Mouse (Mus musculus) thymus, adult 2 months (tissue): ENCODE data around the gene Cyp2j12. TPM values are rescaled to one million over a fixed set of nuclear protein-coding genes. Genes with fewer than 3 reads are reported as not detected.
"Not testable (repeated sequence)": the region's sequence is repeated elsewhere in the genome, so short reads cannot be mapped to it uniquely, and the experiment has no call there.

Experiments
- DNase-seq: peaks from one replicate; pipeline ENCODE4 v3.0.0; 2021
- H3K27ac ChIP-seq: fragments of 200-500 bp; 2 replicates; pipeline ENCODE4 v1.5.1; 2012; ENCODE audit warnings: low read length, control low read depth; ENCODE audit not compliant: control insufficient read depth, insufficient read depth
- H3K27me3 ChIP-seq: fragments of 200-500 bp; 2 replicates; pipeline ENCODE4 v1.6.1; 2012; ENCODE audit warnings: mild to moderate bottlenecking, low read length, moderate library complexity, mixed read lengths; ENCODE audit not compliant: control insufficient read depth, insufficient read depth
- H3K36me3 ChIP-seq: fragments of 200-500 bp; 2 replicates; pipeline ENCODE4 v1.6.1; 2012; ENCODE audit warnings: mild to moderate bottlenecking, low read length, moderate library complexity; ENCODE audit not compliant: control insufficient read depth, insufficient read depth
- H3K4me1 ChIP-seq: fragments of 200-500 bp; replicated peaks from 2 replicates; pipeline ENCODE4 v1.6.1; 2012; ENCODE audit warnings: low read length; ENCODE audit not compliant: control insufficient read depth, insufficient read depth
- H3K4me3 ChIP-seq: fragments of 200-500 bp; 2 replicates; pipeline ENCODE4 v1.5.1; 2012; ENCODE audit warnings: mild to moderate bottlenecking, low read length, control low read depth, moderate library complexity; ENCODE audit not compliant: control insufficient read depth, insufficient read depth
- CTCF ChIP-seq: fragments of 200-500 bp; IDR thresholded peaks from 2 replicates; pipeline ENCODE4 v1.5.1; 2012; ENCODE audit warnings: mild to moderate bottlenecking, control low read depth, low read length, moderate library complexity, borderline replicate concordance; ENCODE audit not compliant: control insufficient read depth, poor library complexity, insufficient read depth; ENCODE audit errors: extremely low read depth
- POLR2A ChIP-seq: fragments of 200-500 bp; IDR thresholded peaks from 2 replicates; pipeline ENCODE4 v1.6.1; 2012; ENCODE audit warnings: mild to moderate bottlenecking, low read length, control low read depth, moderate library complexity; ENCODE audit not compliant: control insufficient read depth, poor library complexity, insufficient read depth; ENCODE audit errors: extremely low read depth
- WGBS: fragments of 180-500 bp; shearing (Covaris S2); methylation state at CpG from one replicate; pipeline ENCODE4 v1.1.7; 2018; 5-methylcytosine and 5-hydroxymethylcytosine counted together
- polyA plus RNA-seq: library from polyadenylated mRNA; depleted of rRNA; stranded (reverse); fragments of >200 nt; gene quantifications from 2 replicates; pipeline ENCODE4 v1.2.3, GENCODE M21; 2012; rRNA removed

The Cyp2j12 gene
- polyA plus RNA-seq = not detected in 2 replicates

GRCm38 (mm10) chr4:96140732-96141467 lies at the start of gene Cyp2j12:
Gene Cyp2j12, minus strand, starts transcription at chr4:96141152.
- Histone ChIP-seq H3K27me3 (no peaks in the 10 kb centered on the region), H3K4me1 (no peaks in the 10 kb centered on the region), H3K27ac (no peak within 1 kb of the TSS), H3K36me3 (no peaks in the 10 kb centered on the region), H3K4me3 (no peak within 1 kb of the TSS)
- DNase-seq = no peak
- no peak for TF ChIP-seq POLR2A
- TF ChIP-seq CTCF = no peak
- 85% methylated on average over 7 of the region's 7 CpGs for WGBS

- H3K4me3 ChIP-seq, H3K27ac ChIP-seq, H3K4me1 ChIP-seq, DNase-seq, H3K27me3 ChIP-seq, H3K36me3 ChIP-seq: not testable (repeated sequence)
- WGBS = 92% methylated on average over 5 of the region's 5 CpGs
Measured at GRCm38 (mm10) chr4:96189321-96189720, 48.4 kb upstream of the Cyp2j12 start.

- H3K36me3 ChIP-seq, H3K4me3 ChIP-seq, H3K27me3 ChIP-seq, H3K27ac ChIP-seq, H3K4me1 ChIP-seq, DNase-seq: not testable (repeated sequence)
- WGBS = 84% methylated on average over 2 of the region's 2 CpGs
Measured at GRCm38 (mm10) chr4:96188671-96189070, 47.7 kb upstream of the Cyp2j12 start.

- H3K36me3 ChIP-seq, H3K27me3 ChIP-seq, H3K4me3 ChIP-seq, H3K27ac ChIP-seq, H3K4me1 ChIP-seq, DNase-seq: not testable (repeated sequence)
- WGBS = 91% methylated on average over 2 of the region's 2 CpGs
Measured at GRCm38 (mm10) chr4:96188146-96188545, 47.2 kb upstream of the Cyp2j12 start.

- not testable (repeated sequence) for H3K27me3 ChIP-seq, H3K36me3 ChIP-seq, H3K4me1 ChIP-seq, DNase-seq, H3K4me3 ChIP-seq, H3K27ac ChIP-seq
- 92% methylated on average over 2 of the region's 2 CpGs for WGBS
Measured at GRCm38 (mm10) chr4:96184716-96185115, 43.8 kb upstream of the Cyp2j12 start.

- Histone ChIP-seq H3K27me3 (no peaks in the 10 kb centered on the region), H3K4me3 (no peak overlapping the region), H3K4me1 (no peaks in the 10 kb centered on the region), H3K36me3 (no peaks in the 10 kb centered on the region), H3K27ac (no peak overlapping the region)
- TF ChIP-seq CTCF (no peak), POLR2A (no peak)
- no peak for DNase-seq
- WGBS = 95% methylated on average over 1 of the region's 1 CpGs
Measured at GRCm38 (mm10) chr4:96162839-96163238, 21.9 kb upstream of the Cyp2j12 start.

- H3K27ac ChIP-seq = no peak overlapping the region
- H3K4me1 ChIP-seq = no peaks in the 10 kb centered on the region
- WGBS = 80% methylated on average over 1 of the region's 1 CpGs
- H3K27me3 ChIP-seq = no peaks in the 10 kb centered on the region
- H3K4me3 ChIP-seq = no peak overlapping the region
- H3K36me3 ChIP-seq = no peaks in the 10 kb centered on the region
- no peak for DNase-seq
- no peak for TF ChIP-seq POLR2A
- no peak for TF ChIP-seq CTCF
Measured at GRCm38 (mm10) chr4:96161575-96161974, 20.6 kb upstream of the Cyp2j12 start.
